Mouse (Mus musculus): Measurements from ENCODE around the gene Atp6v1f.
A peak's percentile ranks its signal among the peaks of the same experiment; 100 is the strongest.

The Atp6v1f gene

GRCm38 (mm10) chr6:29463388-29463787 is 4.1 kb upstream of the Atp6v1f start:
- no peak for DNase-seq

DNA sequence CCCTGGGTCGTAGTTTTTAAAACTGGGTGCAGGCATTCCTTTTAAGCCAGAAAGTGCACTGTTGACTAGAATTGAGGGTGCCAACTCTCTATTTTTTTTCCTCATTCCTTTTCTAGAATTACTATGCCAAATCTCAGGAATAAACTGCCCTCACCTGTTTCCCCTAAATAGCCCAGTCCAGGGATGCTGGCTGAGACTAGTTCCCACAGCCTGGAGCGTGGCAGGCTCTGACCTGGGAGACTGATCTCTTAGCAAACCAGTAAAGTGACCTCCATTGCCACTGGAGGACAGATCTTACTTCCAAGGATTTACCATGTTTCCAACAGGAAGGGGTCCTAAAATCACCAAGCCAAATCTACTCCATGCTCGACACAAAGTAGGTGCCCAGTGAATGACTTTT is 1.3 kb downstream of the Atp6v1f start:
- no peak for DNase-seq

DNA sequence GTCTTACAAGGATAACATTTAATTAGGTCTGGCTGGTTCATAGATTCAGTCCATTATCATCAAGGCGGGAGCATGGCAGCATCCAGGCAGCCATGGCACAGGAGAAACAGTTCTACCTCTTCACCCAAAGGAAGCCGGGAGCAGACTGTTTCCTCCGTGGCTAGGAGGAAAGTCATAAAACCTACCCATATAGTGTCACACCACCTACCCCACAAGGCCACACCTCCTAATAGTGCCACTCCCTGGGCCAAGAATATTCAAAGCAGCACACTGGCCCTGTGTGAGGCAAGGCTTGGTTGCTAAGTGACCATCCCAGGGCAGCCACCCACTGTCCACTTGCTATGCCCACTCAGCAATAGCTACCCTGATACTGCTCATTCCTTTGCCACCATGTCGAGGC is 3.6 kb downstream of the Atp6v1f start, which contains the start of gene Atp6v1fnb:
Atp6v1fnb (plus strand) TSS at position 301 of the 400 bp plus-strand sequence.
- DNase-seq, result no peak

DNA sequence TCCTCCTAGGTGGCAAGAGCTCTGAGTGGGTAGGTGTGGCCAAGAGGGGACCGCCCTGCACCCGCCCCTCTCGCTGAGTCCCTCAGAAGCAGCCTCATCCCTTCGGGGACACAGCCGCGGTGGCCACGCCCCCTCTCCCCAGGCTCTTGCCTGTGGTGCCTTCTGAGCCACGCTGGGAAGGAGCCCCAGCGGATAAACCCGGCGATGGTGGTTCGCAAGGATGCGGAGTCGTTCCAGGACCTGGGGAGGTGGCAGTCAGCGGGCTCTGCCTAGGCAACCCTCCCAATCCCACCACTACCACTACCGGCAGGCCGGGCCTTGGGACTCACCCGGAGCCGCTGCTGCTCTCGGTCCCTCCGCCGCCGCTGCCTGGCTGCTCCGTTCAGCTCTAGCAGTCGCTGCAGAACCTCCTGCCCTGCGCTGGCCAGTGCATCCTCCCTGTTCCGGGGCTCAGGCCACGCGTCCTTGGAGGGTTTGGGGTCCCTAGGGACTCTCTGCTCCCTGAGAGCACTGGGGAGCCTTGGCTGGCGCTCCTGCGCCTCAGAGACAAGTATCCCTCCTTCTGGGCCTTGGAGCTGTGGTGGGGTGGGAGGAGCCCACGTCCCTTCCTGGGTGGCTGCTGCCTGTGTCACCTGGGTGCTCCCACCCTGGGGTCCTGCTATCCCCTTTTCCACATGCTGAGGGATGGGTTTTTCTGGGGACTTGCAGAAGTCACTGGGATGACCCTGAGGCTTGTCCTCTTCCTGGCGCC is 6.6 kb downstream of the Atp6v1f start:
- DNase-seq, result peak; percentile 74 to 76

DNA sequence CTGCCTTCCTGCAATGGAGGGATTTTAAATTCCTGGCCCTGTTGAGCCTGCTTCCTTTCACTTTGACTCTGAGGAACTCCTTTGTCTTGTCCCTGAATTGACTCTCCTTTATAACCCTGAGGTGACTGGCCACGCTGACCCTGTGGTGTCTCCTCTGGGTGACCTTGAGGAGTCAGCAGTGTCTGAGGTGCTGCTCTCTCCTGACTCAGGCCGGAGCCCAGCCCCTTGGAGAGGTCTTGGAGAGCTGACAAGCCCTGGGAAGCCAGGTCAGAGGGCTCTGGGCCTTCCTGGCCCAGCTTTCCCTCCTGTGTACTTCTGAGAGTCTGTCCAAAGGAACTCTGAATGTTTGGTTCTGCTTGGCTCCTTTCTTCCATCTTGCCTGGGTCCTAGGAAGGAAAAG is 7.2 kb downstream of the Atp6v1f start:
- DNase-seq, result no peak

GRCm38 (mm10) chr6:29482691-29483090 is 15.2 kb downstream of the Atp6v1f start:
- DNase-seq, result no peak

DNA sequence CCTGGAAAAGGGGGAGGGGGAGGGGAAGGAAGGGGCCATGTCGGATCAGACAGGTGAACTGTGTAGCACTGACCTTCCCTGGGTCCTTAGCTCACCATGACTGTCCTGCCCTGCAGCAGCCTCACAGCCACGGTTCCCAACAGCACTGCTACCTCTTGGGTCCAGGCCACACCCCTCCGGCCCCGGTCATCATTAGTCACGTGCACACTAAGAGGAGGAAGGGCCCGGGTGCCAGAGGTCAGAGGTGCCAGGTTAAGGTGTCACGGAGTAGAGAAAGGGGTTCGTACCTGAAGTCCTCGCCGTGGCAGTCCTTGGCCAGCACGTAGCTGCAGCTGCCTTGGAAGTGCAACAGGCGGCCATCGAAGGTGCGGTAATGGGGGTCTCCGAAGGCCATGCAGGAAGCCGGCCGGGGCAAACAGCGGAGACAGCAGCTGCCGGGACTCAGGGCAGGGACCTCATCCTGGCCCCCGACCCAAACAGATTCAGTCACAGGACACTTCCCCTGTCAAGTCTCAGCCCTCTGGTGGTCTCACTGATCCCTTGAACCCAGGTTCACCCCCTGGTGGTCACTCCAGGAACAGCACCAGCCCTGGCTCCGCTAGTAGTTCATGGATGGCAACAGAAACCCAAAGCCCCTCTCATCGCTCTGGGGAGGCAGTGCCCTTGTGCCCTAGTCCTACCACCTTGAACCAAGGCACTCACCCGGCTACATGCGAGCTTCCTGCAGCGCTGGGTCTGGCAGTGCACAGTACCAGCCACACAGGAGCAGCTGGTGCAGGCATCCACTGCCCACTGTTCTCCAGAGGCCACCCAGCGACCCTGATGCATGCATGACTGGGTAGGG is 17.4 kb downstream of the Atp6v1f start:
- peak; percentile 82 to 84 for DNase-seq

GRCm38 (mm10) chr6:29485951-29486350 is 18.4 kb downstream of the Atp6v1f start:
- DNase-seq, result no peak

DNA sequence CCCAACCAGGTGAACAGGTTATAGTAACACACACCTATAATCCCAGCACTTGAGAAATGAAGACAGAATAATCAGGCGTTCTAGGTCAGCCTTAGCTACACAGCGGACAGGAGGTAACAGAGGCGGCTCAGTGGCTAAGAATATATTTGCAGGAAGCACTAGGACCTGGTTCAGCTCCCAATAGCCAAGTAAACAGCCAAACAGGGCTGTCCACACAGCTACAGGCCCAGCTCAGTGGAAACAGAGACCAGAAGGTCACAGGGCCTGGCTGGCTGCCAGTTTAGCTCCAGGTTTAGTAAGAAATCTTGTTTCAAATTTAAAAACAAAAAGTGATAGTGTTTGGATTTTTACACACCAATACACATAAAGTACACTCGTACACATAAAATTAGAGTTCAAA is 26.6 kb downstream of the Atp6v1f start:
- DNase-seq, result no peak

GRCm38 (mm10) chr6:29496270-29496669 is 28.8 kb downstream of the Atp6v1f start:
- no peak for DNase-seq

GRCm38 (mm10) chr6:29497791-29498190 is 30.3 kb downstream of the Atp6v1f start:
- DNase-seq, result no peak

DNA sequence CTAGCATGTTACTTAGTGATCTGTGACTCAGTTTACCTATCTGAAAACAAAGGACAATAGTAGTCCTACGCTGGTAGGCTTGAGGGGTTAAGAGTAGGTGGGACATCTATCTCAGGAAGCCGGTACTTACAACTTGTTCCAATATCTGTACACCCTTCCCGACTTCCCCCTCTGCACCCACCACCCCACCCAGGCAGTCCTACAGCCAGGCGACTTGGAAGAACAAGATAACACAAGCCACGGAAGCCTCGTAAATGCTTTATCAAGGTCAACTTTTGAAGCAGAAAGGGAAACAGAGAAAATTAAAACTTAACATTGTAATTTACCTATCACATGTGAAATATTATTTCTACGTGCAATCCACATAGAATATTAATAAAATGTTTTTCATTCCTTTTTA is 32.7 kb downstream of the Atp6v1f start:
- DNase-seq, result no peak

GRCm38 (mm10) chr6:29500810-29501209 is 33.3 kb downstream of the Atp6v1f start:
- DNase-seq, result no peak

- DNase-seq, result no peak
Observed at GRCm38 (mm10) chr6:29501599-29501998, 34.1 kb downstream of the Atp6v1f start.

DNA sequence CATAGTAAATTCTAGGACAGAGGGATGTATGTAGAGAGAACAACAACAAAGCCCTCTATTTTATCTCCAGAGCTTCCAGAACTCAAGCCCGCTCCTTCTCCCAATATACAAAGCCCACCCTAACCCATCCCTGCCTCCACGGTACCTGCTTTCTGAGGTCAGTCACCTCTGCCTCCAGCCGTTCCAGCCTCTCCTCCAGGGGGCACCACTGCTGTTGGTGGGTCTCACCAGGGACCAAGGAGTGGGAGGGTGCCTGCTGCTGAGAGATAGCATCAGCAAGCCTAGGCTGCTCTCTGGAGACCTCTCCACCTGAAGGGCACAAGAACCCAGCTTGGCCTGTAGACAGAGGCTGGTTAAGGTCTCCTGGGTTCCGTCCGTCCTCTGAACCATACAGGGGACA is 38.0 kb downstream of the Atp6v1f start:
- DNase-seq, result peak; percentile 36 to 42

- no peak for DNase-seq
Observed at GRCm38 (mm10) chr6:29506834-29507233, 39.3 kb downstream of the Atp6v1f start.

- DNase-seq, result peak; percentile 16 to 23
Observed at GRCm38 (mm10) chr6:29507447-29508309, 40.2 kb downstream of the Atp6v1f start, which contains the start of gene Kcp. Gene Kcp, minus strand, starts transcription at chr6:29507952.

GRCm38 (mm10) chr6:29509086-29509485 is 41.6 kb downstream of the Atp6v1f start:
- no peak for DNase-seq

DNA sequence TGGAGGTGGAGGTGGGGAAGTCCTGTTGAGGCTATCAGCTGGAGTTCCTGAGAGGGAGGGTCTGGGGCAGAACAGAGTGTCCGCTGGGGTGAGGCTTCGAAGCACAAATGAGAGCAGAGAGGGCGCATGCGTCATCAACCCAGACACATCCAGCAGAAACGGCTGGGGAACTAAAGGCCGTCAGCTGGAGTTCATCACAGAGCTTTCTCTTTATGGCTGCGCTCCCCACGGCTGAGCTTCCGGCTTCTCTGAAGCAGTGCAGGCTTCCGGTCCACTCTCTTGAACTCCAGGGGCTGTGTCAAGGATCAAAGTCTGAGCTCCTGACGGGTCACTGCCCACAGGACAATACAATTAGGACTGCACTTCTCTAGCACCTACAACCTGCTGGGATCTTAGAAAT is 45.8 kb downstream of the Atp6v1f start:
- DNase-seq, result peak; percentile 38 to 44

- DNase-seq, result peak; percentile 92 to 93
Observed at GRCm38 (mm10) chr6:29517139-29517538, 49.6 kb downstream of the Atp6v1f start.

Measured in B cell, adult 2 months (primary cell).